Mouse (Mus musculus): ENCODE data around the gene Deup1.

GRCm38 (mm10) chr9:15587157-15587854 is 40.4 kb downstream of the Deup1 start:
- TF ChIP-seq CTCF (IDR thresholded peaks at IDR 0.05; ENCODE audit: low read depth, low read length) = no peak
- no peak for TF ChIP-seq POLR2A (IDR thresholded peaks at IDR 0.05; ENCODE audit: borderline replicate concordance, low read depth, low read length)
